Mouse (Mus musculus) heart, embryonic 15.5 days (tissue): ENCODE data around the gene Lmntd1. TPM values are rescaled to one million over a fixed set of nuclear protein-coding genes. Genes with fewer than 3 reads are reported as not detected.
A peak's percentile ranks its signal among the peaks of the same experiment; 100 is the strongest.

Experiments used
- ATAC-seq: fragments of 200-750 bp; cut with Nextera tagmentation; replicated peaks from 2 replicates; pipeline ENCODE4 v1.8.0; 2017; ENCODE audit warnings: low read depth, moderate TSS enrichment; ENCODE audit not compliant: insufficient number of reproducible peaks, insufficient read depth, low FRiP score
- H3K27ac ChIP-seq: fragments of 300-500 bp; sonication (generic); 2 replicates; pipeline ENCODE4 v1.5.1; 2015; ENCODE audit warnings: mild to moderate bottlenecking, inconsistent platforms
- H3K27me3 ChIP-seq: fragments of 300-500 bp; sonication (generic); 2 replicates; pipeline ENCODE4 v1.6.1; 2015; ENCODE audit warnings: inconsistent platforms
- H3K36me3 ChIP-seq: fragments of 300-500 bp; sonication (generic); 2 replicates; pipeline ENCODE4 v1.6.1; 2015; ENCODE audit warnings: mild to moderate bottlenecking, inconsistent platforms
- H3K4me1 ChIP-seq: fragments of 300-500 bp; sonication (generic); replicated peaks from 2 replicates; pipeline ENCODE4 v1.6.1; 2015; ENCODE audit warnings: inconsistent platforms
- H3K4me2 ChIP-seq: fragments of 300-500 bp; sonication (generic); 2 replicates; pipeline ENCODE4 v1.6.1; 2015; ENCODE audit warnings: inconsistent platforms, mild to moderate bottlenecking, moderate library complexity
- H3K4me3 ChIP-seq: fragments of 300-500 bp; sonication (generic); 2 replicates; pipeline ENCODE4 v1.5.1; 2015; ENCODE audit warnings: mild to moderate bottlenecking, inconsistent platforms
- H3K9ac ChIP-seq: fragments of 300-500 bp; sonication (generic); 2 replicates; pipeline ENCODE4 v1.6.1; 2015; ENCODE audit warnings: mild to moderate bottlenecking, inconsistent platforms
- H3K9me3 ChIP-seq: fragments of 300-500 bp; sonication (generic); replicated peaks from 2 replicates; pipeline ENCODE4 v1.6.1; 2016; ENCODE audit warnings: inconsistent platforms
- WGBS: fragments of 180-500 bp; shearing (Covaris S2); methylation state at CpG from one replicate; pipeline ENCODE4 v1.1.7; 2015; ENCODE audit warnings: mixed read lengths; 5-methylcytosine and 5-hydroxymethylcytosine counted together
- polyA plus RNA-seq: library from polyadenylated mRNA; unstranded; fragments of >200 nt; fragmentation: Nextera tagmentation; extraction: Ambion mirVana; gene quantifications from 2 replicates; pipeline ENCODE4 v1.2.1, GENCODE M21; 2015

Gene Lmntd1
- polyA plus RNA-seq, 1 experiment from 2014 or later = 12.5 TPM

GRCm38 (mm10) chr6:145581366-145582170, 32.6 kb downstream of the Lmntd1 start:
- Histone ChIP-seq H3K4me2 (peak overlapping the region; percentile 19; the same call in 1 of the 2 replicates), H3K4me1 (peaks cover 16% of the 10 kb centered on the region), H3K9ac (no peak overlapping the region), H3K9me3 (no peaks in the 10 kb centered on the region), H3K27me3 (no peaks in the 10 kb centered on the region), H3K27ac (no peak overlapping the region), H3K4me3 (no peak overlapping the region), H3K36me3 (no peaks in the 10 kb centered on the region)
- 43% methylated on average over 10 of the region's 10 CpGs for WGBS
- ATAC-seq = 0 out of 2 replicates have a peak, but pooled peaks have one; percentile 27

GRCm38 (mm10) chr6:145579761-145580160, 34.4 kb downstream of the Lmntd1 start:
- WGBS = 92% methylated on average over 3 of the region's 3 CpGs
- ATAC-seq = no peak

GRCm38 (mm10) chr6:145578457-145579185, 35.5 kb downstream of the Lmntd1 start:
- no peak for ATAC-seq
- no peak overlapping the region for H3K9ac ChIP-seq
- H3K27ac ChIP-seq = no peak overlapping the region
- H3K27me3 ChIP-seq = no peaks in the 10 kb centered on the region
- H3K4me1 ChIP-seq = peaks cover 16% of the 10 kb centered on the region
- no peaks in the 10 kb centered on the region for H3K9me3 ChIP-seq
- H3K4me3 ChIP-seq = no peak overlapping the region
- WGBS = 38% methylated on average over 10 of the region's 10 CpGs
- no peaks in the 10 kb centered on the region for H3K36me3 ChIP-seq
- no peak overlapping the region for H3K4me2 ChIP-seq

More at GRCm38 (mm10) chr6:145579761-145580160, 34.4 kb downstream of the Lmntd1 start:
- Histone ChIP-seq H3K36me3 (no peaks in the 10 kb centered on the region), H3K9ac (no peak overlapping the region), H3K4me3 (no peak overlapping the region), H3K4me2 (no peak overlapping the region), H3K9me3 (no peaks in the 10 kb centered on the region), H3K27ac (no peak overlapping the region), H3K27me3 (no peaks in the 10 kb centered on the region), H3K4me1 (peaks cover 16% of the 10 kb centered on the region)

GRCm38 (mm10) chr6:145576762-145577161, 37.4 kb downstream of the Lmntd1 start:
- H3K27me3 ChIP-seq = no peaks in the 10 kb centered on the region
- H3K36me3 ChIP-seq = no peaks in the 10 kb centered on the region
- no peaks in the 10 kb centered on the region for H3K9me3 ChIP-seq
- no peak overlapping the region for H3K4me3 ChIP-seq
- H3K9ac ChIP-seq = no peak overlapping the region
- no peak overlapping the region for H3K27ac ChIP-seq
- H3K4me1 ChIP-seq = peaks cover 13% of the 10 kb centered on the region
- WGBS = 92% methylated on average over 4 of the region's 4 CpGs
- ATAC-seq = no peak
- no peak overlapping the region for H3K4me2 ChIP-seq

- no peak overlapping the region for H3K27ac ChIP-seq
- no peaks in the 10 kb centered on the region for H3K27me3 ChIP-seq
- no peak overlapping the region for H3K4me3 ChIP-seq
- H3K36me3 ChIP-seq = no peaks in the 10 kb centered on the region
- ATAC-seq = no peak
- peaks cover 4% of the 10 kb centered on the region for H3K4me1 ChIP-seq
- H3K9ac ChIP-seq = no peak overlapping the region
- WGBS = 83% methylated on average over 6 of the region's 6 CpGs
- no peak overlapping the region for H3K4me2 ChIP-seq
- no peaks in the 10 kb centered on the region for H3K9me3 ChIP-seq
Observed at GRCm38 (mm10) chr6:145573250-145574013, 40.7 kb downstream of the Lmntd1 start.

- H3K4me3 ChIP-seq = no peak overlapping the region
- no peak overlapping the region for H3K4me2 ChIP-seq
- H3K4me1 ChIP-seq = peaks cover 7% of the 10 kb centered on the region
- no peak overlapping the region for H3K9ac ChIP-seq
- no peaks in the 10 kb centered on the region for H3K9me3 ChIP-seq
- H3K27me3 ChIP-seq = no peaks in the 10 kb centered on the region
- no peaks in the 10 kb centered on the region for H3K36me3 ChIP-seq
- ATAC-seq = no peak
- 84% methylated on average over 3 of the region's 3 CpGs for WGBS
- H3K27ac ChIP-seq = no peak overlapping the region
Observed at GRCm38 (mm10) chr6:145568701-145569100, 45.4 kb downstream of the Lmntd1 start.

GRCm38 (mm10) chr6:145567832-145568231, 46.3 kb downstream of the Lmntd1 start:
- 81% methylated on average over 3 of the region's 3 CpGs for WGBS
- Histone ChIP-seq H3K9ac (no peak overlapping the region), H3K27me3 (no peaks in the 10 kb centered on the region), H3K27ac (no peak overlapping the region), H3K36me3 (no peaks in the 10 kb centered on the region), H3K4me2 (no peak overlapping the region), H3K4me1 (peaks cover 7% of the 10 kb centered on the region), H3K4me3 (no peak overlapping the region), H3K9me3 (no peaks in the 10 kb centered on the region)
- no peak for ATAC-seq

GRCm38 (mm10) chr6:145567296-145567695, 46.8 kb downstream of the Lmntd1 start:
- H3K4me3 ChIP-seq = no peak overlapping the region
- no peaks in the 10 kb centered on the region for H3K36me3 ChIP-seq
- ATAC-seq = 0 out of 2 replicates have a peak, but pooled peaks have one; percentile 18
- H3K9me3 ChIP-seq = no peaks in the 10 kb centered on the region
- no peak overlapping the region for H3K9ac ChIP-seq
- H3K4me1 ChIP-seq = peaks cover 7% of the 10 kb centered on the region
- no peak overlapping the region for H3K27ac ChIP-seq
- WGBS = 26% methylated on average over 8 of the region's 8 CpGs
- H3K4me2 ChIP-seq = no peak overlapping the region
- H3K27me3 ChIP-seq = no peaks in the 10 kb centered on the region

- H3K9ac ChIP-seq = no peak overlapping the region
- H3K4me3 ChIP-seq = no peak overlapping the region
- peaks cover 7% of the 10 kb centered on the region for H3K4me1 ChIP-seq
- H3K9me3 ChIP-seq = no peaks in the 10 kb centered on the region
- 86% methylated on average over 5 of the region's 5 CpGs for WGBS
- H3K36me3 ChIP-seq = no peaks in the 10 kb centered on the region
- H3K27ac ChIP-seq = no peak overlapping the region
- H3K4me2 ChIP-seq = no peak overlapping the region
- ATAC-seq = no peak
- no peaks in the 10 kb centered on the region for H3K27me3 ChIP-seq
Observed at GRCm38 (mm10) chr6:145565663-145566062, 48.5 kb downstream of the Lmntd1 start.

- Histone ChIP-seq H3K9me3 (no peaks in the 10 kb centered on the region), H3K27ac (no peak overlapping the region), H3K36me3 (no peaks in the 10 kb centered on the region), H3K9ac (no peak overlapping the region), H3K27me3 (no peaks in the 10 kb centered on the region), H3K4me3 (no peak overlapping the region), H3K4me1 (peaks cover 7% of the 10 kb centered on the region), H3K4me2 (no peak overlapping the region)
- ATAC-seq = no peak
- WGBS = 66% methylated on average over 4 of the region's 4 CpGs
Observed at GRCm38 (mm10) chr6:145564671-145565070, 49.4 kb downstream of the Lmntd1 start.
